Mouse (Mus musculus): ENCODE measurements around the gene Cnppd1. TPM values are rescaled to one million over a fixed set of nuclear protein-coding genes. Genes with fewer than 3 reads are reported as not detected.

Cnppd1 gene
- polyA plus RNA-seq (2016; fragmentation: Nextera tagmentation; extraction: Ambion mirVana): 40.4 and 41.1 TPM in 2 replicates

GRCm38 (mm10) chr1:75142301-75143261, at the start of gene Cnppd1, which contains the start of gene Retreg2:
Cnppd1 (minus strand) TSS chr1:75142711.
Retreg2 (plus strand) TSS chr1:75142778.
- WGBS: under 1% methylated on average over 90 of the region's 91 CpGs
- peak; percentile 87 for ATAC-seq (ENCODE audit: insufficient number of reproducible peaks, insufficient read depth, low FRiP score, low TSS enrichment, low read depth)
- Histone ChIP-seq H3K27ac (peak within 1 kb of the TSS; percentile 97), H3K4me1 (replicated peaks) (peaks cover 17% of the 10 kb centered on the region), H3K9ac (replicated peaks) (peak within 1 kb of the TSS; percentile 95), H3K4me3 (replicated peaks) (peak within 1 kb of the TSS; percentile 89), H3K36me3 (peaks cover 60% of the 10 kb centered on the region), H3K27me3 (no peaks in the 10 kb centered on the region), H3K9me3 (no peaks in the 10 kb centered on the region), H3K4me2 (peak within 1 kb of the TSS; percentile 87)

- Histone ChIP-seq H3K4me1 (replicated peaks) (peaks cover 17% of the 10 kb centered on the region), H3K4me2 (peak within 1 kb of the TSS; percentile 92), H3K36me3 (peaks cover 43% of the 10 kb centered on the region), H3K9ac (replicated peaks) (peak within 1 kb of the TSS; percentile 83), H3K27me3 (no peaks in the 10 kb centered on the region), H3K9me3 (no peaks in the 10 kb centered on the region), H3K27ac (peak within 1 kb of the TSS; percentile 93), H3K4me3 (replicated peaks) (peak within 1 kb of the TSS; percentile 81)
- WGBS: under 1% methylated on average over 56 of the region's 56 CpGs
- peak; percentile 98 for ATAC-seq (ENCODE audit: insufficient number of reproducible peaks, insufficient read depth, low FRiP score, low TSS enrichment, low read depth)
These were observed 49.3 kb upstream of the Cnppd1 start, which contains the start of the genes Ankzf1 and Atg9a for GRCm38 (mm10) chr1:75191622-75192402. Ankzf1 (plus strand) TSS chr1:75192151. Atg9a (minus strand) TSS chr1:75192196.

GRCm38 (mm10) chr1:75191258-75191621, 48.7 kb upstream of the Cnppd1 start:
- Histone ChIP-seq H3K27ac (peak overlapping the region; percentile 79), H3K9me3 (no peaks in the 10 kb centered on the region), H3K9ac (replicated peaks) (peak overlapping the region; percentile 83), H3K36me3 (peaks cover 43% of the 10 kb centered on the region), H3K4me1 (replicated peaks) (peaks cover 17% of the 10 kb centered on the region), H3K4me3 (replicated peaks) (peak overlapping the region; percentile 81), H3K4me2 (peak overlapping the region; percentile 92), H3K27me3 (no peaks in the 10 kb centered on the region)
- no peak for ATAC-seq (ENCODE audit: insufficient number of reproducible peaks, insufficient read depth, low FRiP score, low TSS enrichment, low read depth)
- WGBS: 47% methylated on average over 5 of the region's 5 CpGs

DNA sequence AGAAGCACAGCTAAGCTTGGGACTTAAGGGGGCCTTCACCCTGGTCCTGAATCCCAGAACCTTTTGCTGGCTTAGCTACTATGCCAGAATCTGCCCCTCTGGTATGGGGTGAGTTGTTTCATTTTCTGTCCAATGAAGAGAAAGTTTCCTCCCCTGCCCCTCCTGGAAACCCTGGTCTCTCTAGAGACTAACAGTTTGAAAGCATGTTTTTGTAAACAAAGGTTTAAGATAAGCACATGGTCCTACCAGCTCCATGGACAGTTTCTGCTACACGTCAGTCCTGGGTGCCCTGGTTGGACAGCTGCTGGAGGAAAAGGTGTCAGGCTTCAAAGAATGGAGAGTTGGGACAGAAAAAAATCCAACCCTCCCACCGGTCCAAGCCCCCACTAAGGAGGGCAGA, 48.1 kb upstream of the Cnppd1 start:
- H3K4me2 ChIP-seq: peak overlapping the region; percentile 92
- no peak for ATAC-seq (ENCODE audit: insufficient number of reproducible peaks, insufficient read depth, low FRiP score, low TSS enrichment, low read depth)
- 56% methylated on average over 2 of the region's 2 CpGs for WGBS
- no peak overlapping the region for H3K27ac ChIP-seq
- no peaks in the 10 kb centered on the region for H3K9me3 ChIP-seq
- peaks cover 17% of the 10 kb centered on the region for H3K4me1 ChIP-seq (replicated peaks)
- no peaks in the 10 kb centered on the region for H3K27me3 ChIP-seq
- peak overlapping the region; percentile 83 for H3K9ac ChIP-seq (replicated peaks)
- peak overlapping the region; percentile 81 for H3K4me3 ChIP-seq (replicated peaks)
- peaks cover 43% of the 10 kb centered on the region for H3K36me3 ChIP-seq

DNA sequence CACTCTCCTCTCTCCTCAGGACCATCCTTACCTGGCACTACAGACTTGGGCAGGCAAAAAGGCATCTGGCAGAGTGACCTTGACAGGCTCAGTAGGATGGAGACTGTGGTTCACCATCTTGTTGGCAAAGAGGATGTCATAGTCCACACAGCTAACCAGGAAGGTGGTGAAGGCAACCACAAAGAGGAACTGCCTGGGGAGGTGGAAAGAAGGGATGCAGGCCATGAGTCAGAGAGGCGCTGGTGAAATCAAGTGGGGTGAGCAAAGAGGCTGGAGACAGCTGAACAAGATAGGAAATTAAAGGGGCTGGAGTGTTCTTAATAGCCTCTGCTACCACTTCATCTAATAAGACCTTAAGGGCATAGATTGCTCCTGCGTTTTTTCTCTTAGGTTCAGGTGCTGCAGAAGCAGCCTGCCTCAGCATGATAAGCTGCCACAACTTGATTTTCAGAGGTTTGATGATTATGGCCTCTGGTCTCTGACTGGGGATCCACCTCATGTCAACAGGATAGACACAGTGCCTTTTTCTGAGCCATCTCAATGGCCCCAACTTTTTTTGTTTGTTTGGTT, 45.5 kb upstream of the Cnppd1 start:
- peaks cover 56% of the 10 kb centered on the region for H3K36me3 ChIP-seq
- WGBS: 83% methylated on average over 2 of the region's 2 CpGs
- ATAC-seq (ENCODE audit: insufficient number of reproducible peaks, insufficient read depth, low FRiP score, low TSS enrichment, low read depth): no peak

GRCm38 (mm10) chr1:75187126-75187525, 44.6 kb upstream of the Cnppd1 start:
- Histone ChIP-seq H3K4me1 (replicated peaks) (peaks cover 8% of the 10 kb centered on the region), H3K4me2 (no peak overlapping the region), H3K9me3 (no peaks in the 10 kb centered on the region), H3K27me3 (no peaks in the 10 kb centered on the region), H3K27ac (no peak overlapping the region), H3K4me3 (replicated peaks) (no peak overlapping the region), H3K36me3 (peaks cover 65% of the 10 kb centered on the region), H3K9ac (replicated peaks) (no peak overlapping the region)
- no peak for ATAC-seq (ENCODE audit: insufficient number of reproducible peaks, insufficient read depth, low FRiP score, low TSS enrichment, low read depth)

More for the DNA sequence above, 45.5 kb upstream of the Cnppd1 start:
- H3K4me3 ChIP-seq (replicated peaks): no peak overlapping the region
- no peaks in the 10 kb centered on the region for H3K9me3 ChIP-seq
- H3K27ac ChIP-seq: no peak overlapping the region
- H3K9ac ChIP-seq (replicated peaks): no peak overlapping the region
- no peaks in the 10 kb centered on the region for H3K27me3 ChIP-seq
- peaks cover 10% of the 10 kb centered on the region for H3K4me1 ChIP-seq (replicated peaks)
- no peak overlapping the region for H3K4me2 ChIP-seq

DNA sequence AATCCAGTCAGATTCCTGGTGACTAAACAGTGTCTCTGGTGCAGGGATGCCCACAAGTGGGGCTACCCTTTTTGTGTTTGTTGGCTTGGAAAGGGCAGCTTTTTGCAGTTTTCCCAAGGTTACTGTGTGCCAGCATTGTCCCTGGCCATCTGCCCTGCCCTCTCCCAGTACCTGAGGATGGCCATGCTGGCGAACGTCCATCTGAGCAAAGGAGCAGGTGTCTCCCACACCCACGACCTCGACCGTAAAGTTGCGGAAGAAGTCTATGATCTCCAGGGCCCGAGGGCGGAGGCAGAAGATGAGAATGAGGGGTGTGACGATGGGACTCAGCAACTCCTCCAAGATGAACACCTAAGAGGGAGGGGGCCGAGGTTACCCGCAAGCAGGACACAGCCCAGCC, 43.0 kb upstream of the Cnppd1 start:
- H3K4me3 ChIP-seq (replicated peaks): no peak overlapping the region
- no peak overlapping the region for H3K4me2 ChIP-seq
- H3K27me3 ChIP-seq: no peaks in the 10 kb centered on the region
- H3K4me1 ChIP-seq (replicated peaks): peaks cover 4% of the 10 kb centered on the region; the same call in 1 of the 2 replicates
- no peak for ATAC-seq (ENCODE audit: insufficient number of reproducible peaks, insufficient read depth, low FRiP score, low TSS enrichment, low read depth)
- peaks cover 70% of the 10 kb centered on the region for H3K36me3 ChIP-seq
- H3K27ac ChIP-seq: no peak overlapping the region
- H3K9ac ChIP-seq (replicated peaks): no peak overlapping the region
- H3K9me3 ChIP-seq: no peaks in the 10 kb centered on the region
- 89% methylated on average over 11 of the region's 11 CpGs for WGBS

GRCm38 (mm10) chr1:75182160-75182559, 39.6 kb upstream of the Cnppd1 start:
- peaks cover 22% of the 10 kb centered on the region for H3K4me1 ChIP-seq (replicated peaks)
- H3K36me3 ChIP-seq: peaks cover 59% of the 10 kb centered on the region
- no peaks in the 10 kb centered on the region for H3K27me3 ChIP-seq
- no peak overlapping the region for H3K4me3 ChIP-seq (replicated peaks)
- H3K27ac ChIP-seq: no peak overlapping the region
- WGBS: 83% methylated on average over 4 of the region's 4 CpGs
- no peak overlapping the region for H3K4me2 ChIP-seq
- no peak for ATAC-seq (ENCODE audit: insufficient number of reproducible peaks, insufficient read depth, low FRiP score, low TSS enrichment, low read depth)
- no peaks in the 10 kb centered on the region for H3K9me3 ChIP-seq
- no peak overlapping the region for H3K9ac ChIP-seq (replicated peaks)

GRCm38 (mm10) chr1:75181377-75181870, 38.9 kb upstream of the Cnppd1 start:
- H3K4me1 ChIP-seq (replicated peaks): peaks cover 22% of the 10 kb centered on the region
- H3K27me3 ChIP-seq: no peaks in the 10 kb centered on the region
- H3K9me3 ChIP-seq: no peaks in the 10 kb centered on the region
- WGBS: 81% methylated on average over 4 of the region's 4 CpGs
- ATAC-seq (ENCODE audit: insufficient number of reproducible peaks, insufficient read depth, low FRiP score, low TSS enrichment, low read depth): no peak
- H3K9ac ChIP-seq (replicated peaks): no peak overlapping the region
- H3K4me3 ChIP-seq (replicated peaks): no peak overlapping the region
- H3K27ac ChIP-seq: no peak overlapping the region
- no peak overlapping the region for H3K4me2 ChIP-seq
- peaks cover 59% of the 10 kb centered on the region for H3K36me3 ChIP-seq

DNA sequence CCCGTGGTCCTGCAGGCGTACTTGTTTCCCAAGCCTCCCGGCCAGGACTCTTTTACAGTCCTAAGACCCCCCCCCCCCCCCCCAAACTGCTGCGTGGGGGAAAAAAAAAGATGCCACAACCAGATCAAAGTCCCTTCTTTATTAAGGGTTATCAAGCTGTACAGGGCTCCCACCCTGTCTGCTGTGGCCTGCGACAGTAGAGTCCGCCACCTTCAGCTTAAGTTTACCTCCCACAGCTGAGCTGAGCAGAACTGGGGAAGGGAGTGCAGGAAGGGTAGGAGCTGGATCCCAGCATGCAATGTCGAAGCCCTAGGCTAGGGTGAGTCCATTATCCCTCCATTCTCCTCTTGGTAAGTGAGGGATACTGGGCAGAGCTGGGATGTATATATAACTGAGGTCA, 38.2 kb upstream of the Cnppd1 start:
- Histone ChIP-seq H3K4me2 (peak overlapping the region; percentile 99), H3K9ac (replicated peaks) (no peak overlapping the region; the same call in 1 of the 2 replicates), H3K36me3 (peaks cover 59% of the 10 kb centered on the region), H3K4me3 (replicated peaks) (peak overlapping the region; percentile 65), H3K4me1 (replicated peaks) (peaks cover 22% of the 10 kb centered on the region), H3K27ac (no peak overlapping the region), H3K9me3 (no peaks in the 10 kb centered on the region), H3K27me3 (no peaks in the 10 kb centered on the region)
- 34% methylated on average over 7 of the region's 7 CpGs for WGBS
- no peak for ATAC-seq (ENCODE audit: insufficient number of reproducible peaks, insufficient read depth, low FRiP score, low TSS enrichment, low read depth)
